Mouse (Mus musculus): ENCODE results near the gene Btbd35f1.
"Not testable (repeated sequence)": the region's sequence is repeated elsewhere in the genome, so short reads cannot be mapped to it uniquely, and the experiment has no call there.

Gene Btbd35f1

GRCm38 (mm10) chrX:32559755-32560154, at the start of gene Btbd35f1:
TSS of gene Btbd35f1 (plus strand) at chrX:32560055.
- not testable (repeated sequence) for DNase-seq

GRCm38 (mm10) chrX:32590878-32591542, 31.2 kb downstream of the Btbd35f1 start:
- not testable (repeated sequence) for DNase-seq

- DNase-seq = not testable (repeated sequence)
These were observed 41.2 kb downstream of the Btbd35f1 start for GRCm38 (mm10) chrX:32601008-32601407.

GRCm38 (mm10) chrX:32601425-32601824, 41.6 kb downstream of the Btbd35f1 start:
- not testable (repeated sequence) for DNase-seq

Measured in cerebellum, adult 9-11 months (tissue).